Mouse (Mus musculus): ENCODE data around the gene Pdlim4.
A peak's percentile ranks its signal among the peaks of the same experiment; 100 is the strongest.
"Not testable (repeated sequence)": the region's sequence is repeated elsewhere in the genome, so short reads cannot be mapped to it uniquely, and the experiment has no call there.

Pdlim4 gene

GRCm38 (mm10) chr11:54062086-54062752 lies 6.6 kb downstream of the Pdlim4 start:
- no peak for DNase-seq (ENCODE audit: low read depth, low spot score)

GRCm38 (mm10) chr11:54060316-54060715 lies 8.5 kb downstream of the Pdlim4 start:
- no peak for DNase-seq (ENCODE audit: low read depth, low spot score)

GRCm38 (mm10) chr11:54059526-54059925 lies 9.3 kb downstream of the Pdlim4 start:
- DNase-seq (ENCODE audit: low read depth, low spot score), result no peak

GRCm38 (mm10) chr11:54058643-54059042 lies 10.2 kb downstream of the Pdlim4 start:
- DNase-seq (ENCODE audit: low read depth, low spot score), result no peak

- DNase-seq (ENCODE audit: low read depth, low spot score), result no peak
Measured at GRCm38 (mm10) chr11:54058056-54058617, 10.7 kb downstream of the Pdlim4 start.

GRCm38 (mm10) chr11:54057428-54057827 lies 11.4 kb downstream of the Pdlim4 start:
- no peak for DNase-seq (ENCODE audit: low read depth, low spot score)

- DNase-seq (ENCODE audit: low read depth, low spot score), result no peak
Measured at GRCm38 (mm10) chr11:54056132-54056531, 12.7 kb downstream of the Pdlim4 start.

- DNase-seq (ENCODE audit: low read depth, low spot score), result no peak
Measured at GRCm38 (mm10) chr11:54054257-54054656, 14.6 kb downstream of the Pdlim4 start.

- no peak for DNase-seq (ENCODE audit: low read depth, low spot score)
Measured at GRCm38 (mm10) chr11:54053090-54053489, 15.7 kb downstream of the Pdlim4 start.

GRCm38 (mm10) chr11:54052128-54052527 lies 16.7 kb downstream of the Pdlim4 start:
- DNase-seq (ENCODE audit: low read depth, low spot score), result no peak

GRCm38 (mm10) chr11:54051161-54051560 lies 17.7 kb downstream of the Pdlim4 start:
- no peak for DNase-seq (ENCODE audit: low read depth, low spot score)

GRCm38 (mm10) chr11:54050205-54050604 lies 18.6 kb downstream of the Pdlim4 start:
- no peak for DNase-seq (ENCODE audit: low read depth, low spot score)

GRCm38 (mm10) chr11:54040676-54041075 lies 28.1 kb downstream of the Pdlim4 start:
- no peak for DNase-seq (ENCODE audit: low read depth, low spot score)

- DNase-seq (ENCODE audit: low read depth, low spot score), result not testable (repeated sequence)
Measured at GRCm38 (mm10) chr11:54032872-54033271, 35.9 kb downstream of the Pdlim4 start.

- DNase-seq (ENCODE audit: low read depth, low spot score), result no peak
Measured at GRCm38 (mm10) chr11:54028997-54029396, 39.8 kb downstream of the Pdlim4 start.

- peak; percentile 26 for DNase-seq (ENCODE audit: low read depth, low spot score)
Measured at GRCm38 (mm10) chr11:54028044-54028951, 40.5 kb downstream of the Pdlim4 start, which contains the start of gene Slc22a4. Slc22a4 (minus strand) TSS chr11:54028090.

- peak; percentile 24 for DNase-seq (ENCODE audit: low read depth, low spot score)
Measured at GRCm38 (mm10) chr11:54027131-54028043, 41.4 kb downstream of the Pdlim4 start.

GRCm38 (mm10) chr11:54026491-54027041 lies 42.2 kb downstream of the Pdlim4 start:
- no peak for DNase-seq (ENCODE audit: low read depth, low spot score)

- DNase-seq (ENCODE audit: low read depth, low spot score), result no peak
Measured at GRCm38 (mm10) chr11:54021396-54022093, 47.3 kb downstream of the Pdlim4 start.

Measured in WW6 (cell line).